In the genomic region with DNA sequence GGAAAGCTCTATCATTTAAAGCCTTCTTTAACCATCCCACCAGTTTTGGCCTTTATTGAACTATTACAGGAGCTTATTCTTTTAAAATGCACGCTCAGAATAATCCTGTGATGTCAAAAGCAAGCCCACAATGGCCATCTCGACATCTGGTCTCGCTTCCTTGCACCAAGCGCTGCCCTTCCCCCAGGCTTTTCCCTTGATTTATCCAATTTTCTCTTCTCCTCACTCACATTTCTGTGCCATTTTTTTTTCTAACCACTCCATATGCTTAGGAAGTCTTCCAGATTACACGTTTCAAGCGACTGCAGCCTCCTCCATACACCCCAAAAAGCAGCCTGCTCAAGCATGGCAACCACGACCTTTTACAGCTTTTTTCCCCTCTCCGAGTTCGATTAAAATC, we compare ENCODE assay signal across 10 mouse cellular contexts.
A peak's percentile ranks its signal among the peaks of the same experiment; 100 is the strongest.
DNase-seq lines count a peak whose midpoint lies in the region; ATAC-seq lines count a peak whose summit lies in the region.
"Had no signal": no experiment of that assay in that cellular context is flagged by ENCODE, and none has a peak within 500 bp of the region (broad histone marks: within the 10 kb centered on the region; RNA-seq: fewer than 3 reads in every experiment).

No protein-coding gene starts in this region.

- H3K9ac ChIP-seq in forebrain, embryonic 13.5 days, result no peak overlapping the region
- H3K9ac ChIP-seq in midbrain, embryonic 13.5 days (replicated peaks), result no peak overlapping the region

- H3K27ac ChIP-seq in forebrain, embryonic 13.5 days, result 0 out of 2 replicates have a peak overlapping the region, but pooled peaks have one; percentile 35
- H3K27ac ChIP-seq in forebrain, embryonic 10.5 days, result no peak overlapping the region
- H3K27ac ChIP-seq in midbrain, embryonic 13.5 days, result no peak overlapping the region
- H3K27ac ChIP-seq: macrophage had no signal

- peak; percentile 63; the same call in 1 of the 2 replicates for ATAC-seq in forebrain, embryonic 13.5 days
- 0 out of 2 replicates have a peak, but pooled peaks have one; percentile 30 for ATAC-seq in midbrain, embryonic 13.5 days
- ATAC-seq in erythroid progenitor cell, adult 5-6 weeks (replicated peaks; ENCODE audit: low FRiP score, poor library complexity, severe bottlenecking), result no peak

- H3K36me3 ChIP-seq in forebrain, embryonic 13.5 days (ENCODE audit: poor library complexity, severe bottlenecking), result no peaks in the 10 kb centered on the region
- no peaks in the 10 kb centered on the region for H3K36me3 ChIP-seq in forebrain, embryonic 10.5 days (replicated peaks)
- no peaks in the 10 kb centered on the region for H3K36me3 ChIP-seq in midbrain, embryonic 13.5 days

- no peaks in the 10 kb centered on the region for H3K4me1 ChIP-seq in forebrain, embryonic 13.5 days
- 0 out of 2 replicates have a peak, but pooled peaks cover 5% of the 10 kb centered on the region for H3K4me1 ChIP-seq in forebrain, embryonic 10.5 days
- H3K4me1 ChIP-seq in midbrain, embryonic 13.5 days (replicated peaks), result peaks cover 6% of the 10 kb centered on the region

- no peak overlapping the region for H3K4me2 ChIP-seq in forebrain, embryonic 13.5 days
- H3K4me2 ChIP-seq in midbrain, embryonic 13.5 days (replicated peaks), result peak overlapping the region; percentile 14; the same call in 1 of the 2 replicates
- H3K4me2 ChIP-seq: heart, embryonic 11.5 days had no signal

- H3K4me3 ChIP-seq in forebrain, embryonic 13.5 days, result no peak overlapping the region
- H3K4me3 ChIP-seq in forebrain, embryonic 10.5 days, result no peak overlapping the region
- H3K4me3 ChIP-seq in midbrain, embryonic 13.5 days (replicated peaks), result no peak overlapping the region

- DNase-seq in forebrain, embryonic 10.5 days (ENCODE audit: extremely low spot score, low spot score), result no peak
- DNase-seq in cerebellum, adult 8-10 months, result peak; percentile 56
- peak; percentile 30 to 79 for DNase-seq in frontal cortex, adult 2 months (ENCODE audit: extremely low spot score in 1 of 2, low spot score in 1 of 2)
- DNase-seq in B cell, adult 2 months, result no peak
- DNase-seq in adrenal gland, postnatal 10 days, result no peak

- H3K9me3 ChIP-seq in forebrain, embryonic 13.5 days (replicated peaks), result no peaks in the 10 kb centered on the region
- H3K9me3 ChIP-seq in forebrain, embryonic 10.5 days, result no peaks in the 10 kb centered on the region
- no peaks in the 10 kb centered on the region for H3K9me3 ChIP-seq in midbrain, embryonic 13.5 days

- WGBS in forebrain, embryonic 13.5 days, result 63% methylated on average over 9 of the region's 9 CpGs
- 71% methylated on average over 9 of the region's 9 CpGs for WGBS in forebrain, embryonic 10.5 days
- 26% methylated on average over 9 of the region's 9 CpGs for WGBS in midbrain, embryonic 13.5 days

- H3K27me3 ChIP-seq in forebrain, embryonic 13.5 days, result no peaks in the 10 kb centered on the region
- H3K27me3 ChIP-seq in forebrain, embryonic 10.5 days (ENCODE audit: poor library complexity, severe bottlenecking), result no peaks in the 10 kb centered on the region
- no peaks in the 10 kb centered on the region for H3K27me3 ChIP-seq in midbrain, embryonic 13.5 days

Comparison
In these comparisons a context has a peak if more than half of its experiments do, and no peak if none do; other contexts are left out.
1. DNase-seq: peak in cerebellum, adult 8-10 months (single experiment) and frontal cortex, adult 2 months (2 of 2); none in forebrain, embryonic 10.5 days (single experiment), B cell, adult 2 months (0 of 2) and adrenal gland, postnatal 10 days (single experiment).